Mouse (Mus musculus): ENCODE data around the gene Grin2a.

Gene Grin2a

DNA sequence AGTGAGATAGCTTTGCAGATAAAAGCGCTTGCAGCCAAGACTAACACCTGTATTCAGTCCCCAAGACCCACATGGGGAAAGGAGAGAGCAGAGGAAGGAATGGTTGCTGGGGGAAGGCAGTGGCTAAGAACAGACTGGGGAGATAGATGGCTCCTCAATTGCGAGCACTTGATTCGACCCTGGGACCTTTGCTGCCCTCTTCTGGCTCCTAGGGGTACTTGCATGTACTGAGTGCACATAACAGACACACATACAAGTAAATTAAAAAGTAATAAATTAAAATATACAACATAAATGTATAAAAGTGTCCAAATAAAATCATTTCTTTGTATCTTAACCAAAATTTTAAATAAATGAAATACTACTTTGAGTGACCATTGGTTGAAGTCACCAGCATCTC is 129.7 kb downstream of the Grin2a start:
- in situ Hi-C loops (cut with MboI, MseI), result no loop called here

DNA sequence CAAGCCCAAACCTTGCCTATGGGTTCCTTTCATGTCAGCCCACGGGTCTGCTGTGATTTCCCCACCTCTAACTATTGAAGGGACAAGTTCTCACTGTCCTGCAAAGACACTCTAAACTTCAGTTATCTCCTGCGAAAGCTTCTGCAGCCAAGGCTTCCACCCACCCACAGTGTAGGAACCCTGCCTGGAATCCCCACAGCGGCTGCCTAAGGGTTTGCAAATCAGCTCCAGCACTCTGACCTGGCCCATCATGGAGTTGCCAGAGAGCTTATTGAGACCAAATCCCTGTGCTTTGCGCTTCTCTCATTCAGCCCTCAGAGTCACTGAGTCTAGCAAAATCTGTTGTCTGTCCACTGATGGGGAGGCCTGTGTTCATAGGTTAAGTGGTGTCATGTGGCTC is 130.3 kb downstream of the Grin2a start:
- in situ Hi-C loops (cut with MboI, MseI), result no loop called here

DNA sequence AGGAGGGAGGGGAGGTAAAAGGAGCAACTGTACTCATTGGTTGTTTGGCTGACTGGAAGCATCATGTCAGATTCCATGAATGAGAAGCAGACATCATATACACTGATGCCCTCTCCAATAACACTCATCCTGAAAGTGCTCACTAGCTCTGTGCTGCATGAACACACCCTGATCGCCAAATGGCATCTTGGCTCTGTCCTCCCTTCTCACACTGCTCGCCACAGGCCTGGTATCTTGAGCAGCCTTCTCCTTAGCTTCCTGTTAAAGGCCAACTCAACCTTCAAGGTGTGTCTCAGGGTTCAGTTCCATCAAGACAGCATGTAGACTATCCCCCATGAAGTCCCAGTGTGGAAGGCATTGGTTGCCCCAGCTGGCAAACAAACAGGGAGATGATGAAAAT is 137.6 kb downstream of the Grin2a start:
- in situ Hi-C loops (cut with MboI, MseI), result no loop called here

GRCm38 (mm10) chr16:9851265-9851988 is 143.9 kb downstream of the Grin2a start:
- in situ Hi-C loops (cut with MboI, MseI), result no loop called here

DNA sequence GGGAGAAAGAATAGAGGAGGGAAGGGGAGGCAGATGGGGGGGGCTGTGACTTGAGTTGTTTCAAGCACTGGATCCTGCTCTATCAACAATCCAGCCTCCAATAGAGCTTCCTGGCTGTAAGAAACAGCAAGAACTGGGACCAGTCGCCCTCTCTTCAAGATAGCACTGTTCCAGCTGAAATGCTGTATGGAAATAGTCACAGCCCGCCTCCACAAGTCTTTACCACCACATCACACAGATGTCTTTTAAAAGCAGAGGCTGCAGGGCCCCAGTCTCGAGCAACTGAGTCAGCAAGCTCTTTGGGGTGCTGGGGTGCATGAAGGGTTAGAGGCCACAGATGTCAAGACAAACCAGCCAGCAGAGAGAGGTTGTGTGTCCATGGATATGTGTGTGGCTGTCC is 153.9 kb downstream of the Grin2a start:
- in situ Hi-C loops (cut with MboI, MseI), result no loop called here

- in situ Hi-C loops (cut with MboI, MseI), result no loop called here
Observed at GRCm38 (mm10) chr16:9836542-9836941, 158.8 kb downstream of the Grin2a start.

GRCm38 (mm10) chr16:9834236-9834635 is 161.1 kb downstream of the Grin2a start:
- in situ Hi-C loops (cut with MboI, MseI), result loop anchor here (5.0 kb wide), 1 partner anchor 1308 kb away; no protein-coding TSS in a partner anchor

DNA sequence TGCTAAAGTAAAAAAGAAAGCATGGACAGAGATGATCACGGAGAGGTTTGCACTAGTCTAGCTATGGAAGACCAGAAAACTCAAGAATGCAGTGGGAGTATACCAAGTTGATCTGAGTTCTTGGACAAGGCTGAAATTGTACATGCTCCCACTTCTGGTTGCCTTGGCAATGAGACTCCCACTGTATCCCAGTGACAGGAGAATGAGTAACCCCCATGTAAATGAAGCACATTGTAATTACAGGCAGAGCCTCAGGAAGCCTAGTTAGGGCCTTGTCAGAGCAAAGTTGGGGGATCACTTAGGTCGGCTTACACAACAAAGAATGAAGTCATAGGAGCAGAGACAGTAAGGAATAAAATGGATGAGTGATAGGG is 170.3 kb downstream of the Grin2a start:
- in situ Hi-C loops (cut with MboI, MseI), result no loop called here

DNA sequence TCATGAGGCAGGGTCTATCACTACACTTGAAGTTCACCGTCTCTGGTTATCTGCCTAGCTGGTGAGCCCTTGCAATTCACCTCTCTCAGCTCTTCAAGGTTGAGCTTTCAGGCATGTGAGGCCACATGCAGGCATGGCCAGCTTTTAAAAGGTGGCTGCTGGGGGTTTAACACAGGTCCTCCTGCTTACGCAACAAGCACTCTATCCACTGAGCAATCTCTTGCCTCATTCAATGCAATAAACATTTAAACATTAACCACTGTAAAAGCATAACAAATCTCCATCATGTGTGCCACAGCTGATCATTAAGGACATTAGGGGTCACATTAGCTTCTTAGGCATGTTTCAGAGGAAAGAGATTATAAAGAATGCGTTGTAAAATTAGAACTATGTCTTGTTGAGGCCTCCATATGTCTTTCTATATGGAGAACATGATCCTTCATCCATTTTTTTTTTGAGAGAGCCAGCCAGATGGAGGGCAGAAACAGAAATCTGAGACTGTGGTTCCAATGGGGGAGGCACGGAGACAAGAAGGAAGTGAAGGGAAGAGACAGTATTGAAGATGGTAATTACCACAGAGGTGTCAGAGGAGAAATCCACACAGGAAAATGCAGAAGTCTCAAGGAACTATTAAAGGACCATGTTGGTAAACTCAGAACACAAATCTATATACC is 170.8 kb downstream of the Grin2a start:
- in situ Hi-C loops (cut with MboI, MseI), result no loop called here

GRCm38 (mm10) chr16:9823686-9824085 is 171.7 kb downstream of the Grin2a start:
- in situ Hi-C loops (cut with MboI, MseI), result no loop called here

GRCm38 (mm10) chr16:9819508-9819907 is 175.9 kb downstream of the Grin2a start:
- in situ Hi-C loops (cut with MboI, MseI), result no loop called here

- in situ Hi-C loops (cut with MboI, MseI), result no loop called here
Observed at GRCm38 (mm10) chr16:9801338-9801737, 194.0 kb downstream of the Grin2a start.

GRCm38 (mm10) chr16:9800221-9800620 is 195.1 kb downstream of the Grin2a start:
- in situ Hi-C loops (cut with MboI, MseI), result no loop called here

GRCm38 (mm10) chr16:9792976-9793375 is 202.4 kb downstream of the Grin2a start:
- in situ Hi-C loops (cut with MboI, MseI), result no loop called here

- in situ Hi-C loops (cut with MboI, MseI), result no loop called here
Observed at GRCm38 (mm10) chr16:9786261-9786660, 209.1 kb downstream of the Grin2a start.

DNA sequence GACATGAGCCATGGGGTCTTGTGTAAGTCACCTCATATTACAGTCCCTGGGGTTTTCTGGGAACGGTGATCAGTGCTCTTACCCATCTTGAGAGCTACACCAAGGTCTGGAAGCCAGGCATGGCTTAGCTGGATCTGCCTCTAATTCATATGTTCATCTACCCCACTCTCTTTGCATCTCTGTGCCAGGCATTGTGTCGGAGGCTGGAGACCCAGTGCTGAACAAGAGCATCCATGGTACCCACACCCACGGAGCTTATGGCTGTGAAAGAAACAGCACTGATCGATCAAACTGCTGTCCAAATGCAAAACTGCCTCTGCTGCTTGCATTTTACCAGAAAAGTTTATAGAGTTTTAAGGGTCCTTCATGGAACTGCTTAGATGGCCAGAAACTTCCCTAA is 209.5 kb downstream of the Grin2a start:
- in situ Hi-C loops (cut with MboI, MseI), result no loop called here

GRCm38 (mm10) chr16:9768981-9769380 is 226.4 kb downstream of the Grin2a start:
- in situ Hi-C loops (cut with MboI, MseI), result no loop called here

GRCm38 (mm10) chr16:9768356-9768755 is 227.0 kb downstream of the Grin2a start:
- in situ Hi-C loops (cut with MboI, MseI), result no loop called here

- in situ Hi-C loops (cut with MboI, MseI), result no loop called here
Observed at GRCm38 (mm10) chr16:9767946-9768345, 227.4 kb downstream of the Grin2a start.

DNA sequence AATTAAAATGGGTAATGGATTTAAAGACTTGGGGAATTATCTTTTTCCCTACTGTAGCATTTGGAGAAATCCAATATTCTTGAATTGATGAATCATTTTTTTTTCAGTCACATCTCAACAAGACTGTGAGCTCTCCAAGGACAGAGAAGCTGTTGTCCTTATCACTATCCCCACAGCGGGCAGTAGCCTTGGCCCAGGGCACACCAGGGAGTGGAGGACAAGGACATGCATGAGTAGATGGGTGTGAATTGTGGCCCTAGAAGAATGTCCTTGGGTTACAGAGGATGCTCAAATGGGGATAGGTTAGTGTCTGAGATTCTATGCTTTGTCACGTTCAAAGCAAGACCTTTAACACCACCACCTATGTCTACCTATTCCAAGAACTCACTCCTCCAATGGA is 231.3 kb downstream of the Grin2a start:
- in situ Hi-C loops (cut with MboI, MseI), result no loop called here

GRCm38 (mm10) chr16:9760347-9760746 is 235.0 kb downstream of the Grin2a start:
- in situ Hi-C loops (cut with MboI, MseI), result no loop called here

DNA sequence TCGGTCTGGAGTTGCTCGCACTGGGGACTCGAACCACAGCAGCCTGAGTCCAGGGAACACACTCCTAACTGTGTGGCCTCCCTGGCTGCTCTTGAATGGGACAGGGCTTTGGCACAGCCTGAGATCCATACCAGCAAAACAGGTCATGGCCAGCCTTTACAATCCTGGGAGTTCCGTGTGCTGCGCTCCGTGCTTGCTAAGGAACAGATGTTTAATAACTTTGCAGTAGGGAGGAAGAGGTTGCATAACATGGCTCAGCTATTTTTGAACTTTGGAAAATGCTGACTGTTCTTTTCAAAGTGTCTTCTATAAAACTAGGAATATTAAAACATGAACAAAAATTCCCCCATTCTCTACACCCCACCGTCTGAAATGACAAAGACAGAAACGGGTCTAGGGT is 238.5 kb downstream of the Grin2a start:
- in situ Hi-C loops (cut with MboI, MseI), result no loop called here

- in situ Hi-C loops (cut with MboI, MseI), result no loop called here
Observed at GRCm38 (mm10) chr16:9754061-9754460, 241.3 kb downstream of the Grin2a start.
